Mouse (Mus musculus) cerebellum, adult 9-10 months (tissue): ENCODE measurements at regions not wholly inside any gene's neighbourhood (a gene's known extent, or its start where the extent isn't known, plus 50 kb on each side); places are given as distances from the start of the nearest gene placed in this dataset.

ENCODE experiments used
- DNase-seq: peaks from one replicate; pipeline ENCODE4 v3.0.0; 2022

- DNase-seq: no peak
Measured at GRCm38 (mm10) chr2:30697851-30698250, 103.0 kb downstream of the Cstad start.

- peak; percentile 51 for DNase-seq
Measured at GRCm38 (mm10) chr2:30695771-30696456, 101.1 kb downstream of the Cstad start.

- peak; percentile 56 for DNase-seq
Measured at GRCm38 (mm10) chr2:30695041-30695440, 100.2 kb downstream of the Cstad start.

- peak; percentile 87 for DNase-seq
Measured at GRCm38 (mm10) chr2:30693206-30694035, 98.6 kb downstream of the Cstad start.

- DNase-seq: peak; percentile 84
Measured at GRCm38 (mm10) chr2:30692561-30693205, 97.8 kb downstream of the Cstad start.

- DNase-seq: peak; percentile 98
Measured at GRCm38 (mm10) chr2:30691857-30692560, 97.2 kb downstream of the Cstad start.

- peak; percentile 76 for DNase-seq
Measured at GRCm38 (mm10) chr2:30690925-30691856, 96.4 kb downstream of the Cstad start.

GRCm38 (mm10) chr2:30690307-30690706 lies 95.5 kb downstream of the Cstad start:
- DNase-seq: no peak

- DNase-seq: no peak
Measured at GRCm38 (mm10) chr2:30688402-30688801, 93.6 kb downstream of the Cstad start.

GRCm38 (mm10) chr2:30687121-30687551 lies 92.3 kb downstream of the Cstad start:
- DNase-seq: peak; percentile 49

GRCm38 (mm10) chr2:30686359-30686758 lies 91.5 kb downstream of the Cstad start:
- no peak for DNase-seq

GRCm38 (mm10) chr2:30685137-30685860 lies 90.5 kb downstream of the Cstad start:
- DNase-seq: no peak

- no peak for DNase-seq
Measured at GRCm38 (mm10) chr2:30684461-30684860, 89.6 kb downstream of the Cstad start.

- DNase-seq: no peak
Measured at GRCm38 (mm10) chr2:30682146-30682825, 87.4 kb downstream of the Cstad start.

GRCm38 (mm10) chr2:30681642-30682041 lies 86.8 kb downstream of the Cstad start:
- DNase-seq: no peak

- DNase-seq: no peak
Measured at GRCm38 (mm10) chr2:30679041-30679440, 84.2 kb downstream of the Cstad start.

- DNase-seq: no peak
Measured at GRCm38 (mm10) chr2:30677498-30677897, 82.7 kb downstream of the Cstad start.

GRCm38 (mm10) chr2:30676833-30677459 lies 82.1 kb downstream of the Cstad start:
- peak; percentile 70 for DNase-seq

GRCm38 (mm10) chr2:30676450-30676832 lies 81.6 kb downstream of the Cstad start:
- peak; percentile 43 for DNase-seq

- DNase-seq: peak; percentile 45
Measured at GRCm38 (mm10) chr2:30675839-30676238, 81.0 kb downstream of the Cstad start.
